In genomic region chr2:153633259-153633658, GRCm38 (mm10) we compare ENCODE assay signal across 8 mouse cellular contexts. TPM values are rescaled to one million over a fixed set of nuclear protein-coding genes. Genes with fewer than 3 reads are reported as not detected.
DNase-seq lines count a peak whose midpoint lies in the region; ATAC-seq and TF ChIP-seq lines count a peak whose summit lies in the region.

No protein-coding gene starts in this region.

- H3K4me3 ChIP-seq in forebrain, embryonic 11.5 days (ENCODE audit: low read depth, low read length), result no peak overlapping the region
- no peak overlapping the region for H3K4me3 ChIP-seq in forebrain, embryonic 15.5 days
- no peak overlapping the region for H3K4me3 ChIP-seq in lung, postnatal 0 days (ENCODE audit: low read depth, low read length)
- H3K4me3 ChIP-seq in lung, adult 2 months (replicated peaks; ENCODE audit: extremely low read depth, low read depth, low read length), result no peak overlapping the region
- peak overlapping the region; percentile 88 for H3K4me3 ChIP-seq in limb, embryonic 13.5 days
- peak overlapping the region; percentile 82; the same call in 1 of the 2 replicates for H3K4me3 ChIP-seq in stomach, embryonic 14.5 days (ENCODE audit: low read depth, low read length)

- no peak overlapping the region for H3K27ac ChIP-seq in forebrain, embryonic 11.5 days (ENCODE audit: low read depth, low read length)
- H3K27ac ChIP-seq in forebrain, embryonic 15.5 days (replicated peaks), result no peak overlapping the region
- peak overlapping the region; percentile 90; the same call in 1 of the 2 replicates for H3K27ac ChIP-seq in lung, postnatal 0 days (ENCODE audit: low read length)
- H3K27ac ChIP-seq in limb, embryonic 13.5 days, result no peak overlapping the region
- no peak overlapping the region for H3K27ac ChIP-seq in stomach, embryonic 14.5 days (ENCODE audit: low read length)

- H3K27me3 ChIP-seq in forebrain, embryonic 11.5 days (ENCODE audit: control insufficient read depth, insufficient read depth, low read length), result no peaks in the 10 kb centered on the region
- no peaks in the 10 kb centered on the region for H3K27me3 ChIP-seq in forebrain, embryonic 15.5 days
- H3K27me3 ChIP-seq in lung, postnatal 0 days (replicated peaks; ENCODE audit: insufficient read depth, low read length), result no peaks in the 10 kb centered on the region
- H3K27me3 ChIP-seq in limb, embryonic 13.5 days, result no peaks in the 10 kb centered on the region
- H3K27me3 ChIP-seq in stomach, embryonic 14.5 days (ENCODE audit: control insufficient read depth, insufficient read depth, low read length), result no peaks in the 10 kb centered on the region

- H3K9me3 ChIP-seq in forebrain, embryonic 11.5 days (ENCODE audit: control insufficient read depth, low read length), result no peaks in the 10 kb centered on the region
- H3K9me3 ChIP-seq in forebrain, embryonic 15.5 days, result no peaks in the 10 kb centered on the region
- H3K9me3 ChIP-seq in lung, postnatal 0 days (ENCODE audit: low read length), result no peaks in the 10 kb centered on the region
- no peaks in the 10 kb centered on the region for H3K9me3 ChIP-seq in limb, embryonic 13.5 days
- no peaks in the 10 kb centered on the region for H3K9me3 ChIP-seq in stomach, embryonic 14.5 days (ENCODE audit: control insufficient read depth, low read depth, low read length)

- H3K9ac ChIP-seq in forebrain, embryonic 11.5 days (ENCODE audit: low read length), result no peak overlapping the region
- H3K9ac ChIP-seq in forebrain, embryonic 15.5 days (replicated peaks), result no peak overlapping the region
- H3K9ac ChIP-seq in lung, postnatal 0 days (replicated peaks; ENCODE audit: low read depth), result no peak overlapping the region
- no peak overlapping the region for H3K9ac ChIP-seq in limb, embryonic 13.5 days
- no peak overlapping the region for H3K9ac ChIP-seq in stomach, embryonic 14.5 days (replicated peaks; ENCODE audit: low read depth, low read length)

- 91% methylated on average over 5 of the region's 5 CpGs for WGBS in forebrain, embryonic 11.5 days
- 98% methylated on average over 5 of the region's 5 CpGs for WGBS in forebrain, embryonic 15.5 days
- WGBS in lung, postnatal 0 days, result 58% methylated on average over 5 of the region's 5 CpGs
- 70% methylated on average over 5 of the region's 5 CpGs for whole genome bisulfite sequencing in lung, adult 2 months
- WGBS in limb, embryonic 13.5 days, result 87% methylated on average over 5 of the region's 5 CpGs
- 56% methylated on average over 5 of the region's 5 CpGs for WGBS in stomach, embryonic 14.5 days

- peaks cover 3% of the 10 kb centered on the region; the same call in 1 of the 2 replicates for H3K4me1 ChIP-seq in forebrain, embryonic 11.5 days (replicated peaks; ENCODE audit: control insufficient read depth, insufficient read depth, low read length)
- H3K4me1 ChIP-seq in forebrain, embryonic 15.5 days, result peaks cover 22% of the 10 kb centered on the region
- H3K4me1 ChIP-seq in lung, postnatal 0 days (ENCODE audit: insufficient read depth, low read depth, low read length), result peaks cover 4% of the 10 kb centered on the region; the same call in 1 of the 2 replicates
- no peaks in the 10 kb centered on the region; the same call in 1 of the 2 replicates for H3K4me1 ChIP-seq in lung, adult 2 months (ENCODE audit: control insufficient read depth, insufficient read depth, low read length)
- H3K4me1 ChIP-seq in limb, embryonic 13.5 days, result peaks cover 16% of the 10 kb centered on the region
- peaks cover 6% of the 10 kb centered on the region; the same call in 1 of the 2 replicates for H3K4me1 ChIP-seq in stomach, embryonic 14.5 days (ENCODE audit: control insufficient read depth, insufficient read depth, low read length)

- TF ChIP-seq CTCF in lung, postnatal 0 days (IDR thresholded peaks at IDR 0.05), result no peak
- TF ChIP-seq CTCF in lung, adult 2 months (IDR thresholded peaks at IDR 0.05; ENCODE audit: insufficient read depth, low read length), result no peak

- no peak for TF ChIP-seq POLR2A in lung, adult 2 months (IDR thresholded peaks at IDR 0.05; ENCODE audit: borderline replicate concordance, extremely low read depth, low read depth, low read length)

- no peak for TF ChIP-seq EP300 in lung, postnatal 0 days (IDR thresholded peaks at IDR 0.05)

- H3K4me2 ChIP-seq in forebrain, embryonic 11.5 days (ENCODE audit: low read depth, low read length, severe bottlenecking), result peak overlapping the region; percentile 87; the same call in 1 of the 2 replicates
- H3K4me2 ChIP-seq in forebrain, embryonic 15.5 days (replicated peaks), result no peak overlapping the region
- H3K4me2 ChIP-seq in lung, postnatal 0 days (replicated peaks; ENCODE audit: low read depth, low read length), result no peak overlapping the region
- H3K4me2 ChIP-seq in limb, embryonic 13.5 days (replicated peaks), result peak overlapping the region; percentile 73
- H3K4me2 ChIP-seq in stomach, embryonic 14.5 days (replicated peaks; ENCODE audit: low read depth, low read length), result 0 out of 2 replicates have a peak overlapping the region, but pooled peaks have one; percentile 55

- no peak for ATAC-seq in forebrain, embryonic 11.5 days (replicated peaks; ENCODE audit: low FRiP score)
- ATAC-seq in forebrain, embryonic 15.5 days (replicated peaks), result no peak
- ATAC-seq in lung, postnatal 0 days, result peak; percentile 8; the same call in 1 of the 2 replicates
- ATAC-seq in limb, embryonic 13.5 days (ENCODE audit: low FRiP score, low read depth), result no peak
- ATAC-seq in stomach, embryonic 14.5 days (ENCODE audit: insufficient number of reproducible peaks, insufficient read depth, low FRiP score, low read depth), result no peak

- H3K36me3 ChIP-seq in forebrain, embryonic 11.5 days (ENCODE audit: control insufficient read depth, insufficient read depth, low read length), result peaks cover under 1% of the 10 kb centered on the region; the same call in 1 of the 2 replicates
- peaks cover 5% of the 10 kb centered on the region for H3K36me3 ChIP-seq in forebrain, embryonic 15.5 days
- peaks cover under 1% of the 10 kb centered on the region; the same call in 1 of the 2 replicates for H3K36me3 ChIP-seq in lung, postnatal 0 days (ENCODE audit: insufficient read depth, low read length)
- H3K36me3 ChIP-seq in limb, embryonic 13.5 days, result peaks cover 11% of the 10 kb centered on the region
- H3K36me3 ChIP-seq in stomach, embryonic 14.5 days (ENCODE audit: control insufficient read depth, insufficient read depth, low read length), result peaks cover 9% of the 10 kb centered on the region

- DNase-seq in forebrain, embryonic 11.5 days (ENCODE audit: low spot score), result no peak
- DNase-seq in lung, postnatal 0 days (ENCODE audit: low spot score), result no peak
- DNase-seq in lung, adult 2 months, result no peak
- no peak for DNase-seq in adrenal gland, adult 18-20 months (ENCODE audit: low spot score in 2 of 2)
- DNase-seq in spleen, postnatal 4 days (ENCODE audit: low spot score in 2 of 2), result no peak

RNA-seq across cellular contexts. Expression of gene Commd7, which starts 0.7 kb away (rescaled TPM):
- polyA plus RNA-seq in forebrain, embryonic 11.5 days (2014; fragmentation: Nextera tagmentation; extraction: Ambion mirVana), result 56.8 and 60.9 TPM in 2 replicates
- 98.7 and 104 TPM in 2 replicates for polyA plus RNA-seq in forebrain, embryonic 15.5 days (2015; fragmentation: Nextera tagmentation; extraction: Ambion mirVana)
- polyA plus RNA-seq in lung, postnatal 0 days (2015; fragmentation: Nextera tagmentation; extraction: Ambion mirVana), result 71.8 and 73.3 TPM in 2 replicates
- 15.0 and 20.5 TPM in 2 replicates for polyA plus RNA-seq in lung, adult 2 months (2012; rRNA removed)
- 77.0 and 79.4 TPM in 2 replicates for polyA plus RNA-seq in limb, embryonic 13.5 days (2015; fragmentation: Nextera tagmentation; extraction: Ambion mirVana)
- 70.2 and 70.4 TPM in 2 replicates for polyA plus RNA-seq in stomach, embryonic 14.5 days (2014; fragmentation: Nextera tagmentation; extraction: Ambion mirVana)
- total RNA-seq in adrenal gland, adult 18-20 months (2021), result 10 to 100 TPM; 28.5 to 40.5 TPM

RNA-seq across cellular contexts. Expression of gene Dnmt3b, which starts 16.0 kb away (rescaled TPM):
- 14.3 and 18.0 TPM in 2 replicates for polyA plus RNA-seq in forebrain, embryonic 11.5 days (2014; fragmentation: Nextera tagmentation; extraction: Ambion mirVana)
- 3.7 and 3.9 TPM in 2 replicates for polyA plus RNA-seq in forebrain, embryonic 15.5 days (2015; fragmentation: Nextera tagmentation; extraction: Ambion mirVana)
- polyA plus RNA-seq in lung, postnatal 0 days (2015; fragmentation: Nextera tagmentation; extraction: Ambion mirVana), result 3.3 and 4.2 TPM in 2 replicates
- 2.0 and 3.3 TPM in 2 replicates for polyA plus RNA-seq in lung, adult 2 months (2012; rRNA removed)
- 10.8 and 11.1 TPM in 2 replicates for polyA plus RNA-seq in limb, embryonic 13.5 days (2015; fragmentation: Nextera tagmentation; extraction: Ambion mirVana)
- 10.6 and 12.8 TPM in 2 replicates for polyA plus RNA-seq in stomach, embryonic 14.5 days (2014; fragmentation: Nextera tagmentation; extraction: Ambion mirVana)
- 1 to 10 TPM; 1.2 to 1.4 TPM for total RNA-seq in adrenal gland, adult 18-20 months (2021)

Comparison
In these comparisons a context has a peak if more than half of its experiments do, and no peak if none do; other contexts are left out.
1. H3K4me2 ChIP-seq: peak in forebrain, embryonic 11.5 days (single experiment), limb, embryonic 13.5 days (single experiment) and stomach, embryonic 14.5 days (single experiment); none in forebrain, embryonic 15.5 days (single experiment) and lung, postnatal 0 days (single experiment).
2. H3K4me3 ChIP-seq: peak in limb, embryonic 13.5 days (single experiment) and stomach, embryonic 14.5 days (single experiment); none in forebrain, embryonic 11.5 days (single experiment), forebrain, embryonic 15.5 days (single experiment), lung, postnatal 0 days (single experiment) and lung, adult 2 months (single experiment).